Mouse (Mus musculus) heart, postnatal 0 days (tissue): ENCODE data around the gene Efna5. TPM values are rescaled to one million over a fixed set of nuclear protein-coding genes. Genes with fewer than 3 reads are reported as not detected.

Experiments
- ATAC-seq: fragments of 200-750 bp; cut with Nextera tagmentation; 2 replicates; pipeline ENCODE4 v1.8.0; 2017; ENCODE audit warnings: low read depth, moderate number of reproducible peaks, moderate library complexity; ENCODE audit not compliant: insufficient read depth
- DNase-seq: peaks from one replicate; pipeline ENCODE4 v3.0.0-alpha.2; 2016; ENCODE audit warnings: low spot score
- H3K27ac ChIP-seq: fragments of 300-500 bp; sonication (generic); 2 replicates; pipeline ENCODE4 v1.5.1; 2014; ENCODE audit warnings: low read depth, mild to moderate bottlenecking
- H3K27me3 ChIP-seq: fragments of 300-500 bp; sonication (generic); 2 replicates; pipeline ENCODE4 v1.6.1; 2014; ENCODE audit warnings: low read length, mixed read lengths; ENCODE audit not compliant: control insufficient read depth, insufficient read depth
- H3K36me3 ChIP-seq: fragments of 300-500 bp; sonication (generic); replicated peaks from 2 replicates; pipeline ENCODE4 v1.6.1; 2014; ENCODE audit warnings: low read length, mixed read lengths; ENCODE audit not compliant: control insufficient read depth, insufficient read depth
- H3K4me1 ChIP-seq: fragments of 300-500 bp; sonication (generic); 2 replicates; pipeline ENCODE4 v1.6.1; 2014; ENCODE audit warnings: antibody characterized with exemption; ENCODE audit not compliant: control insufficient read depth, insufficient read depth
- H3K4me2 ChIP-seq: fragments of 300-500 bp; sonication (generic); 2 replicates; pipeline ENCODE4 v1.6.1; 2014; ENCODE audit warnings: low read depth, mild to moderate bottlenecking, low read length, moderate library complexity
- H3K4me3 ChIP-seq: fragments of 300-500 bp; sonication (generic); 2 replicates; pipeline ENCODE4 v1.5.1; 2014; ENCODE audit warnings: low read depth, low read length
- H3K9ac ChIP-seq: fragments of 300-500 bp; sonication (generic); replicated peaks from 2 replicates; pipeline ENCODE4 v1.6.1; 2014; ENCODE audit warnings: low read depth, low read length, mixed read lengths
- H3K9me3 ChIP-seq: fragments of 300-500 bp; sonication (generic); replicated peaks from 2 replicates; pipeline ENCODE4 v1.6.1; 2016; ENCODE audit warnings: low read length; ENCODE audit not compliant: control insufficient read depth
- CTCF ChIP-seq: IDR thresholded peaks from 2 replicates; pipeline ENCODE4 v1.5.1; 2016; ENCODE audit warnings: antibody characterized with exemption, control low read depth, low read depth
- EP300 ChIP-seq: IDR thresholded peaks from 2 replicates; pipeline ENCODE4 v1.6.1; 2016; ENCODE audit warnings: antibody characterized with exemption, low read depth
- whole genome bisulfite sequencing: fragments of 180-500 bp; shearing (Covaris S2); extraction: QIAGEN DNeasy Blood & Tissue Kit; methylation state at CpG from one replicate; pipeline ENCODE4 v1.1.7; 2014; 5-methylcytosine and 5-hydroxymethylcytosine counted together
- polyA plus RNA-seq: library from polyadenylated mRNA; unstranded; fragments of >200 nt; fragmentation: Nextera tagmentation; extraction: Ambion mirVana; gene quantifications from 2 replicates; pipeline ENCODE4 v1.2.1, GENCODE M21; 2015
- total RNA-seq: library from RNA; depleted of rRNA; stranded (reverse); fragments of >200 nt; gene quantifications from 2 replicates; pipeline ENCODE4 v1.2.3, GENCODE M21; 2014; ENCODE audit warnings: low replicate concordance

The Efna5 gene
- total and polyA plus RNA-seq, 2 experiments from 2014 or later = 3.7 to 16.2 TPM

DNA sequence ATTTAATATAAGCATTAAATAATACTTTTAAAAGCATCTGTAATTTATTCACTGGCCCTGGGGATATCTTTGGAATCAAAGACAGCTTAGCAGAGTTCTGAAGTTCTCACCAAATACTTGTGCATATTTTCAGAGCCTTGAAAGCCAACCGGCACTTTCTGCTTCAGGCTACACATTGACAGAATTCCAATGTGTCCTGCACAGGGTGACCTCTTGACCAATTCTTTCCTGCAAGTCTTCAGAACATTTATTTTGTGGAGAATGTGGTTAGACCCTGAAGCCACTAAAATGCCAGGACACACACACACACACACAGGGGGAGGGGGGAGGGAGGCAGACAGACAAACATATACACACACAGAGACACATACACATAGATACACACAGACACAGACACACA lies 199.4 kb downstream of the Efna5 start:
- TF ChIP-seq CTCF (no peak), EP300 (no peak)
- peaks cover 11% of the 10 kb centered on the region for H3K4me1 ChIP-seq
- DNase-seq (no peak), ATAC-seq (no peak)
- no peak overlapping the region for H3K4me2 ChIP-seq
- H3K9ac ChIP-seq = no peak overlapping the region
- H3K36me3 ChIP-seq = no peaks in the 10 kb centered on the region
- H3K4me3 ChIP-seq = no peak overlapping the region
- no peaks in the 10 kb centered on the region for H3K27me3 ChIP-seq
- H3K27ac ChIP-seq = no peak overlapping the region
- 57% methylated on average over 1 of the region's 1 CpGs for WGBS
- no peaks in the 10 kb centered on the region for H3K9me3 ChIP-seq

DNA sequence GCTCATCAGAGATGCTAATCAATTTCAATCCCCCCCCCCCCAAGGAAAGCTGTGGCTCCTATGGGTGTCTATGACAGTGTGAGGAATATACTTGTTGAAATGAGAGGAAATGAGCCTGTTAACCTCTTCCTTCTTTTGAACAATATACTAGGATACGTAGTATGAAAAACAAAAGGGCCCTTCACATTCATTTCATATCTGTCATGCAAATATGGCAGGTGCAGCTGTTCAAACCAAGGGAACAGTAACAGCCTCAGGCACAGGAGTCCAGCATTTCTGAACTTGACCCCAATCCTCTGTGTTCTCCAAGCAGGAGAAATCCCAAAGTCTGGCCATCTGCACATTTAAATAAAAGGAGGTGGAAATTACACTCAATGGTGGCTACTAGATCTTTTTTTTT lies 200.4 kb downstream of the Efna5 start:
- H3K9ac ChIP-seq = no peak overlapping the region
- H3K27ac ChIP-seq = no peak overlapping the region
- no peaks in the 10 kb centered on the region for H3K9me3 ChIP-seq
- TF ChIP-seq EP300 (no peak), CTCF (no peak)
- WGBS = 64% methylated on average over 1 of the region's 1 CpGs
- ATAC-seq (no peak), DNase-seq (no peak)
- H3K36me3 ChIP-seq = no peaks in the 10 kb centered on the region
- no peaks in the 10 kb centered on the region for H3K27me3 ChIP-seq
- H3K4me1 ChIP-seq = peaks cover 20% of the 10 kb centered on the region
- H3K4me3 ChIP-seq = no peak overlapping the region
- H3K4me2 ChIP-seq = no peak overlapping the region

DNA sequence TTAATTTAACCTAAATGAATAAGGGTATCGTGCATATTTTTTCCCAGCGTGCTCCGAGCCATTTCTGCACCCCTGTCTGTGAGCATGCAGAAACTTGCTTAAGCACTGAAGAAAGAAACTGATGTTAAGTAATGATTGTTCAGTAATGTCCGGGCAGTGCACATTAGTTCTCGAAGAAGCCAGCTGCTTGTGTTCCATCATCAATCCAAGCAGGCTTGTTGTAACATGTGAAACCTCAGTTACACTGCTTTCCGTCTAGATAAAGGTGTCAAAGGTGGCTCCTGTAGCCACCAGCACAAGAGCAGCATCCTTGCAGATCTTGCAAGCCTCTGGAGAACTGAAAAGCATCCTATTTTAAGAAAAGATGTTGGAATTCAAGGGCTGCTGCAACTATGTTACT lies 204.3 kb downstream of the Efna5 start:
- 65% methylated on average over 6 of the region's 6 CpGs for WGBS
- Histone ChIP-seq H3K4me2 (no peak overlapping the region), H3K27ac (no peak overlapping the region), H3K36me3 (no peaks in the 10 kb centered on the region), H3K9ac (no peak overlapping the region), H3K4me3 (no peak overlapping the region), H3K27me3 (no peaks in the 10 kb centered on the region), H3K4me1 (peaks cover 15% of the 10 kb centered on the region; the same call in 1 of the 2 replicates), H3K9me3 (no peaks in the 10 kb centered on the region)
- no peak for TF ChIP-seq EP300
- no peak for TF ChIP-seq CTCF
- no peak for ATAC-seq
- DNase-seq = no peak

DNA sequence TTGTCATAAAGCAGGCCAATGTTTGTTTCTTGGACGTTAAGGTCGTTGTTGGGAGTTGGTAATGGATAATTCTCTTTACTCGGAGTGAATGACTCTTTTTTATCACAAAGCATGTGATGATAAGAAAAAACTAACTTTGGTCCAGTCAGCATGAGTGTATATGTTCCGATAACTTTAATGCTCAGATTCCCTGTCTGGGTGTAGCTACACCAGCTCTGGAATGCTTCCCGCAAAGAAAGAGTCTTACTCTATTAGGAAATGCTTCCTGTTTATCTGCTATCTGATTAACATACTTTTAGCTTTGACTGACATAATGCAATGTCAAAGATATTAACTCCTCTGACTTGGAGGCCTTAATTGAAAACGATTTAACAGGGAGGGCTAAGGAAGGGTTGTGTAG lies 204.7 kb downstream of the Efna5 start:
- DNase-seq (no peak), ATAC-seq (no peak)
- Histone ChIP-seq H3K4me3 (no peak overlapping the region), H3K9me3 (no peaks in the 10 kb centered on the region), H3K36me3 (no peaks in the 10 kb centered on the region), H3K27ac (no peak overlapping the region), H3K4me1 (peaks cover 15% of the 10 kb centered on the region; the same call in 1 of the 2 replicates), H3K4me2 (no peak overlapping the region), H3K27me3 (no peaks in the 10 kb centered on the region), H3K9ac (no peak overlapping the region)
- TF ChIP-seq CTCF (no peak), EP300 (no peak)
- 25% methylated on average over 6 of the region's 6 CpGs for WGBS

DNA sequence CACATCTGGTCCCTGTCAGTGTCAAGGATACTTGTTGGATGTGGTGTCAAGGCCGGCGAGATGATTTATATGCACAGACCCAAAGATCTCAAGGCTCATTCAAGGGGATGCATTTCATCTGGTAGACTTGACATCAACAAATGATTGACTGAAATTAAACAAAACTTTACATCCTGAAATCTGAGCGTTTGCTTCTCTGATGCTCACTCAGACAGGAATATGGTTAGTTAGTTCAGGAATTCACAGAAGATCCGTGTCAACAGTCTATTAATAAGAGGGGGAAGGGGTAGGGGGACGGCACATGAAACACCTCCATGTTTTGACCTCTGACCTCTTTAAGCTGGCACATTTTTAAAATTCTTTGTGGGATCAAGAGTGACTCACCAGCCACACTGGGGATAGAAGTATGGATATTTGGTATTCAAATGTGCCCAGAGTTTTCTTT lies 205.3 kb downstream of the Efna5 start:
- ATAC-seq (no peak), DNase-seq (no peak)
- TF ChIP-seq CTCF = no peak
- H3K4me1 ChIP-seq = peaks cover 15% of the 10 kb centered on the region; the same call in 1 of the 2 replicates
- H3K36me3 ChIP-seq = no peaks in the 10 kb centered on the region
- no peak overlapping the region for H3K27ac ChIP-seq
- WGBS = 72% methylated on average over 5 of the region's 5 CpGs
- H3K27me3 ChIP-seq = no peaks in the 10 kb centered on the region
- no peak overlapping the region for H3K9ac ChIP-seq
- H3K4me3 ChIP-seq = no peak overlapping the region
- H3K9me3 ChIP-seq = no peaks in the 10 kb centered on the region
- H3K4me2 ChIP-seq = no peak overlapping the region

DNA sequence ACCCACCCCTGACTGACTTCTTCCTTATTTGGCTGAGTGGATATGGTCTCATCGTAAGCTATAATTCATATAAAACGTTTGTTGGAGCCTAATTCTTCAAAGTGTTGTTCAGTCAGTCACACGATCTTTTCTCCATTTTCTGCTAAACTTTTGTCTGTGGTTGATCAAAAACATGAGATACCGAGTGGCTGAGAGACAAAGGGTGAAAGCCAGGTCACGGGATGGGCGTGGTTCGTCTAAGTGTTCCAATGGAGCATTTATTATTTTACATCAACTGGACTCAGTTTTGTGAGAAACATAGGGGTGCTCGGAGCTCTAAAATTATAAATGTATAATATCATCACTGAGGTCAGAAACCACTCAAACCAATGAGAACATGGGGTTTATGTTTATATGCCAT lies 209.0 kb downstream of the Efna5 start:
- Histone ChIP-seq H3K4me3 (no peak overlapping the region), H3K27ac (no peak overlapping the region), H3K4me2 (no peak overlapping the region), H3K9me3 (no peaks in the 10 kb centered on the region), H3K36me3 (no peaks in the 10 kb centered on the region), H3K27me3 (no peaks in the 10 kb centered on the region), H3K9ac (no peak overlapping the region), H3K4me1 (0 out of 2 replicates have a peak, but pooled peaks cover 9% of the 10 kb centered on the region)
- TF ChIP-seq CTCF (no peak), EP300 (no peak)
- DNase-seq = no peak
- WGBS = 77% methylated on average over 8 of the region's 8 CpGs
- no peak for ATAC-seq
